In genomic region chr2:90660947-90661346, GRCm38 (mm10) we compare ENCODE assay signal across 25 mouse cellular contexts. TPM values are rescaled to one million over a fixed set of nuclear protein-coding genes. Genes with fewer than 3 reads are reported as not detected.
A peak's percentile ranks its signal among the peaks of the same experiment; 100 is the strongest.
DNase-seq lines count a peak whose midpoint lies in the region; ATAC-seq and TF ChIP-seq lines count a peak whose summit lies in the region.
"Had no signal": no experiment of that assay in that cellular context is flagged by ENCODE, and none has a peak within 500 bp of the region (broad histone marks: within the 10 kb centered on the region; RNA-seq: fewer than 3 reads in every experiment).

No protein-coding gene starts in this region.

- H3K4me1 ChIP-seq in intestine, embryonic 14.5 days (replicated peaks; ENCODE audit: control insufficient read depth, insufficient read depth, low read length) = no peaks in the 10 kb centered on the region
- no peaks in the 10 kb centered on the region for H3K4me1 ChIP-seq in intestine, postnatal 0 days (replicated peaks; ENCODE audit: control insufficient read depth, insufficient read depth, low read length)
- peaks cover 39 to 41% of the 10 kb centered on the region in 2 experiments for H3K4me1 ChIP-seq in liver, embryonic 14.5 days (replicated peaks; ENCODE audit: control insufficient read depth in 2 of 2, insufficient read depth in 2 of 2, low read length in 1 of 2)
- peaks cover 9% of the 10 kb centered on the region for H3K4me1 ChIP-seq in small intestine, adult 2 months (ENCODE audit: control insufficient read depth, insufficient read depth, insufficient read length, low read length)
- H3K4me1 ChIP-seq: heart, embryonic 15.5 days; hindbrain, embryonic 15.5 days; limb, embryonic 12.5 days; midbrain, embryonic 13.5 days; neural tube, embryonic 13.5 days had no signal

- H3K4me2 ChIP-seq in intestine, embryonic 14.5 days (ENCODE audit: low read length) = no peak overlapping the region
- H3K4me2 ChIP-seq in intestine, postnatal 0 days (replicated peaks; ENCODE audit: low read depth) = no peak overlapping the region
- H3K4me2 ChIP-seq in liver, embryonic 14.5 days (ENCODE audit: low read depth) = peak overlapping the region; percentile 58
- H3K4me2 ChIP-seq: embryonic facial prominence, embryonic 13.5 days; heart, embryonic 15.5 days; hindbrain, embryonic 15.5 days; limb, embryonic 12.5 days; lung, embryonic 14.5 days; midbrain, embryonic 13.5 days; neural tube, embryonic 13.5 days had no signal

- H3K27me3 ChIP-seq in intestine, embryonic 14.5 days (replicated peaks; ENCODE audit: control insufficient read depth, insufficient read depth, low read length) = no peaks in the 10 kb centered on the region
- no peaks in the 10 kb centered on the region for H3K27me3 ChIP-seq in intestine, postnatal 0 days (replicated peaks; ENCODE audit: control insufficient read depth, insufficient read depth, low read length)
- H3K27me3 ChIP-seq in liver, embryonic 14.5 days (ENCODE audit: control insufficient read depth, insufficient read depth, low read length) = no peaks in the 10 kb centered on the region
- H3K27me3 ChIP-seq in small intestine, adult 2 months (ENCODE audit: control insufficient read depth, insufficient read depth, low read length) = no peaks in the 10 kb centered on the region
- H3K27me3 ChIP-seq: embryonic facial prominence, embryonic 13.5 days; heart, embryonic 15.5 days; hindbrain, embryonic 15.5 days; midbrain, embryonic 13.5 days; neural tube, embryonic 13.5 days had no signal

- 100% methylated on average over 1 of the region's 1 CpGs for WGBS in intestine, embryonic 14.5 days
- WGBS in intestine, postnatal 0 days = 78% methylated on average over 1 of the region's 1 CpGs
- WGBS in liver, embryonic 14.5 days (ENCODE audit: insufficient replicate concordance) = 18% methylated on average over 1 of the region's 1 CpGs
- 69% methylated on average over 1 of the region's 1 CpGs for WGBS in small intestine, adult 2 months

- intact Hi-C loops in gastrocnemius, postnatal 14 days (cut with DNase I; ENCODE audit: low total_unique reads) = no loop called here

- no peaks in the 10 kb centered on the region for H3K9me3 ChIP-seq in intestine, embryonic 14.5 days (ENCODE audit: control insufficient read depth, low read length)
- no peaks in the 10 kb centered on the region for H3K9me3 ChIP-seq in intestine, postnatal 0 days (ENCODE audit: control insufficient read depth)
- no peaks in the 10 kb centered on the region for H3K9me3 ChIP-seq in liver, embryonic 14.5 days (ENCODE audit: control insufficient read depth, low read length)
- H3K9me3 ChIP-seq: embryonic facial prominence, embryonic 13.5 days; forebrain, embryonic 10.5 days; heart, embryonic 15.5 days; hindbrain, embryonic 15.5 days; limb, embryonic 12.5 days; midbrain, embryonic 13.5 days; neural tube, embryonic 13.5 days had no signal

- DNase-seq in intestine, embryonic 14.5 days (ENCODE audit: low spot score) = no peak
- DNase-seq in liver, embryonic 14.5 days (ENCODE audit: low read depth in 3 of 3, low spot score in 3 of 3) = peak in 1 of 3 experiments; percentile 44
- no peak for DNase-seq in cerebellum, adult 9-11 months
- no peak for DNase-seq in gastrocnemius, postnatal 14 days
- no peak for DNase-seq in left cerebral cortex, adult 18-20 months (ENCODE audit: low spot score in 2 of 2)
- DNase-seq: adrenal gland, postnatal 36 days; cerebellum, adult 8-10 months; gastrocnemius, postnatal 10 days; heart, adult 18-20 months; heart, postnatal 4 days; lung, embryonic 14.5 days; right cerebral cortex, postnatal 14 days; thymus, adult 18-20 months had no signal

- no peak overlapping the region for H3K4me3 ChIP-seq in intestine, embryonic 14.5 days (ENCODE audit: low read depth, low read length)
- no peak overlapping the region for H3K4me3 ChIP-seq in intestine, postnatal 0 days (ENCODE audit: low read depth, low read length)
- no peak overlapping the region for H3K4me3 ChIP-seq in liver, embryonic 14.5 days (ENCODE audit: insufficient read depth in 1 of 2, low read depth in 2 of 2, low read length in 2 of 2)
- no peak overlapping the region for H3K4me3 ChIP-seq in small intestine, adult 2 months (ENCODE audit: low read depth, low read length)
- H3K4me3 ChIP-seq: embryonic facial prominence, embryonic 13.5 days; forebrain, embryonic 10.5 days; heart, embryonic 15.5 days; hindbrain, embryonic 15.5 days; limb, embryonic 12.5 days; midbrain, embryonic 13.5 days; neural tube, embryonic 13.5 days had no signal

- peak; percentile 42; the same call in 1 of the 2 replicates for ATAC-seq in intestine, embryonic 14.5 days (replicated peaks; ENCODE audit: low FRiP score, low TSS enrichment, low read depth)
- no peak for ATAC-seq in intestine, postnatal 0 days
- ATAC-seq in erythroid progenitor cell, adult 5-6 weeks (replicated peaks; ENCODE audit: low FRiP score, poor library complexity, severe bottlenecking) = peak; percentile 55
- ATAC-seq in liver, embryonic 14.5 days (ENCODE audit: insufficient read depth) = peak; percentile 68
- ATAC-seq: activated CD4-positive, CD25-positive, alpha-beta regulatory T cell, adult 4 months; CD4-positive, CD25-positive, alpha-beta regulatory T cell, adult 4 months; midbrain, embryonic 13.5 days had no signal

- TF ChIP-seq CTCF in intestine, postnatal 0 days (IDR thresholded peaks at IDR 0.05; ENCODE audit: low read depth) = no peak
- no peak for TF ChIP-seq CTCF in liver, embryonic 14.5 days (IDR thresholded peaks at IDR 0.05; ENCODE audit: low read depth)
- TF ChIP-seq CTCF in small intestine, adult 2 months (IDR thresholded peaks at IDR 0.05; ENCODE audit: extremely low read depth, insufficient read length, insufficient replicate concordance, low read depth, low read length) = no peak

- H3K27ac ChIP-seq in intestine, embryonic 14.5 days (ENCODE audit: low read depth) = no peak overlapping the region
- no peak overlapping the region for H3K27ac ChIP-seq in intestine, postnatal 0 days (ENCODE audit: low read depth, low read length)
- H3K27ac ChIP-seq in liver, embryonic 14.5 days = peak overlapping the region; percentile 88
- peak overlapping the region; percentile 24; the same call in 1 of the 2 replicates for H3K27ac ChIP-seq in small intestine, adult 2 months (ENCODE audit: insufficient read depth, low read depth, low read length)
- H3K27ac ChIP-seq: embryonic facial prominence, embryonic 13.5 days; forebrain, embryonic 10.5 days; heart, embryonic 15.5 days; hindbrain, embryonic 15.5 days; limb, embryonic 12.5 days; midbrain, embryonic 13.5 days; neural tube, embryonic 13.5 days had no signal

- H3K9ac ChIP-seq in intestine, embryonic 14.5 days (ENCODE audit: low read length) = no peak overlapping the region
- no peak overlapping the region for H3K9ac ChIP-seq in intestine, postnatal 0 days (ENCODE audit: low read depth, low read length)
- peak overlapping the region; percentile 10 for H3K9ac ChIP-seq in liver, embryonic 14.5 days (replicated peaks)
- H3K9ac ChIP-seq: embryonic facial prominence, embryonic 13.5 days; heart, embryonic 15.5 days; hindbrain, embryonic 15.5 days; limb, embryonic 12.5 days; lung, embryonic 14.5 days; midbrain, embryonic 13.5 days; neural tube, embryonic 13.5 days had no signal

- TF ChIP-seq EP300 in liver, embryonic 14.5 days (IDR thresholded peaks at IDR 0.05; ENCODE audit: low read depth) = peak; percentile 33; the same call in 1 of the 2 replicates

- TF ChIP-seq POLR2A in small intestine, adult 2 months (IDR thresholded peaks at IDR 0.05; ENCODE audit: low read depth, low read length) = no peak

- no peaks in the 10 kb centered on the region for H3K36me3 ChIP-seq in intestine, embryonic 14.5 days (ENCODE audit: control insufficient read depth, insufficient read depth, low read length)
- H3K36me3 ChIP-seq in intestine, postnatal 0 days (ENCODE audit: control insufficient read depth, insufficient read depth) = no peaks in the 10 kb centered on the region
- H3K36me3 ChIP-seq in liver, embryonic 14.5 days (replicated peaks; ENCODE audit: control insufficient read depth, insufficient read depth, low read depth) = no peaks in the 10 kb centered on the region
- no peaks in the 10 kb centered on the region for H3K36me3 ChIP-seq in small intestine, adult 2 months (ENCODE audit: control insufficient read depth, insufficient read depth, low read length)
- H3K36me3 ChIP-seq: embryonic facial prominence, embryonic 13.5 days; forebrain, embryonic 10.5 days; heart, embryonic 15.5 days; hindbrain, embryonic 15.5 days; limb, embryonic 12.5 days; midbrain, embryonic 13.5 days; neural tube, embryonic 13.5 days had no signal

RNA-seq across cellular contexts. Expression of gene Nup160, which starts 16.1 kb away (rescaled TPM):
- polyA plus RNA-seq in intestine, embryonic 14.5 days (2014; fragmentation: Nextera tagmentation; extraction: Ambion mirVana) = 53.6 and 62.5 TPM in 2 replicates
- 8.9 and 9.7 TPM in 2 replicates for polyA plus RNA-seq in intestine, postnatal 0 days (2015; fragmentation: Nextera tagmentation; extraction: Ambion mirVana)
- total RNA-seq in erythroid progenitor cell, adult 5-6 weeks (2015; ENCODE audit: low replicate concordance) = 103 and 115 TPM in 2 replicates
- total RNA-seq in erythroid progenitor cell, adult 5-6 weeks (2017; ENCODE audit: low replicate concordance) = 91.8 and 101 TPM in 2 replicates
- 18.0 and 19.9 TPM in 2 replicates for polyA plus RNA-seq in liver, embryonic 14.5 days (2012; rRNA removed)
- 32.4 and 37.7 TPM in 2 replicates for polyA plus RNA-seq in liver, embryonic 14.5 days (2014; fragmentation: Nextera tagmentation; extraction: Ambion mirVana)
- polyA plus RNA-seq in small intestine, adult 2 months (2012; rRNA removed) = 1.8 and 3.5 TPM in 2 replicates
- total RNA-seq in gastrocnemius, postnatal 14 days (2021) = 10 to 100 TPM; 10.3 to 11.1 TPM
- total RNA-seq in left cerebral cortex, adult 18-20 months (2021) = 10 to 100 TPM; 12.0 to 12.6 TPM

Comparison
In these comparisons a context has a peak if more than half of its experiments do, and no peak if none do; other contexts are left out.
1. H3K27ac ChIP-seq: peak in liver, embryonic 14.5 days (single experiment) and small intestine, adult 2 months (single experiment); none in intestine, embryonic 14.5 days (single experiment) and intestine, postnatal 0 days (single experiment).